Mouse (Mus musculus) olfactory bulb, adult 2 months (tissue): ENCODE data around the gene Naaladl2.

ENCODE experiments used
- CTCF ChIP-seq: fragments of 200-500 bp; IDR thresholded peaks from 2 replicates; pipeline ENCODE4 v1.5.1; 2012; ENCODE audit warnings: low read depth, mild to moderate bottlenecking, low read length, moderate library complexity; ENCODE audit not compliant: insufficient read depth
- POLR2A ChIP-seq: fragments of 200-500 bp; IDR thresholded peaks from 2 replicates; pipeline ENCODE4 v1.6.1; 2012; ENCODE audit warnings: mild to moderate bottlenecking, low read depth, low read length, moderate library complexity; ENCODE audit not compliant: insufficient read depth

GRCm38 (mm10) chr3:24595447-24595846, 548.6 kb downstream of the Naaladl2 start:
- TF ChIP-seq CTCF: no peak
- TF ChIP-seq POLR2A: no peak
